Mouse (Mus musculus): Measurements from ENCODE around the gene 2310022A10Rik.
"Not testable (repeated sequence)": the region's sequence is repeated elsewhere in the genome, so short reads cannot be mapped to it uniquely, and the experiment has no call there.

2310022A10Rik gene

DNA sequence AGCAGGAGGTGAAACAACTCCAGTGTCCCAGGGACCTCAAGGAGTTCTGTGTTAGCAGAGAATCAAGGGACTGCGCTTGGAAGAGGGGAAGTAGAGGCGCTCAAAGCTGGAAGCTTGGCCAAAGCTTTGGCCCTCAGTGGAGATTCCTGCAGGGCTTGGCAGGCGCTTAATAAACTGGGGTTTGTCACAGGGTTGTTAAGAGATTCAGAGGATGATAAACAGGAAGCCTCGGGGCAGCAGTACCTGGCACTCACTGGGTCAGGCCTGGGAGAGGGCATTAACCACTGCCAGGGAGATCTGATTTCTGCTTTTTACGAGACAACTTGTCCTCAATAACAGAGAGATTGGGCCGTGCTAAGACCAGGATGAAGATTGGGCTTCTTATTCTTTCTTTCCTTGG, 68.0 kb downstream of the 2310022A10Rik start:
- no peak for DNase-seq

DNA sequence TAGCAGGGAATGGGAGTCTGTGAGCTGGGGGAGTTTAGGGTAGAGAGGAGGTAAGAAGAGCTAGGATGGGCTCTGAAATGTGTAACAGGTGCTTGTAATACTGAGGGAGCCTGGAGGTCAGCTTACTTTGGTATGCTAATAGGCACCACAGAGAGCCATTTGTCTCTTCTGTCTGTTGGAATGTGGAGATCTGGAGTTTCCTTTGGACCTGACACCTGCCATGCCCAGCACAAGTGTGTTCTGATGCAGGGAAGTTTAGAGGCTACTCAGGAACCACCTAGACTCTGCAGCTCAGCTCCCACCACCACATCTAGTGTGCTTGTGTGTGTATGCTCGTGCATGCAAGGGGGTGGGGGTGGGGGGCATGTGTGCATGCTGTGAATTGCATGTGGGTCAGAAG, 69.2 kb downstream of the 2310022A10Rik start:
- DNase-seq = no peak

DNA sequence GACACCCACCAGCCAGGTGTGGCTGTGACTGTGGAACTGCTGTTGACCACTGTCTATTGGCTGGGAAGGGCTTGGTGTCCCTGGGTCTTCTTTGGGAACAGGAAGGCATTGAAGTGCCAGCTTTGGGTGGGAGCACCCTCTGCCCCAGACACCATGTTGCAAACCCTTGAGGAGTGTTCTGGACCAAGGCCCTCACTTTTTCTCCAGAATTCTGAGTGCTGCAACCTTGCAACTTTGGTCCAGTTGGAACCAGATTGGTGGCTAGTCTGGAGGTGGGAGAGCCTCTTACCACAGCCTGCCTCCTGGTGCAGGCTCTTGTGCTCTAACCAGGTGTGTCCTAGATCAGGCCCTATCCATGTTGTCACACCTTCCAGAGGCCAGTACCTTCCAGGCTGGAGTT, 71.9 kb downstream of the 2310022A10Rik start:
- DNase-seq = no peak

DNA sequence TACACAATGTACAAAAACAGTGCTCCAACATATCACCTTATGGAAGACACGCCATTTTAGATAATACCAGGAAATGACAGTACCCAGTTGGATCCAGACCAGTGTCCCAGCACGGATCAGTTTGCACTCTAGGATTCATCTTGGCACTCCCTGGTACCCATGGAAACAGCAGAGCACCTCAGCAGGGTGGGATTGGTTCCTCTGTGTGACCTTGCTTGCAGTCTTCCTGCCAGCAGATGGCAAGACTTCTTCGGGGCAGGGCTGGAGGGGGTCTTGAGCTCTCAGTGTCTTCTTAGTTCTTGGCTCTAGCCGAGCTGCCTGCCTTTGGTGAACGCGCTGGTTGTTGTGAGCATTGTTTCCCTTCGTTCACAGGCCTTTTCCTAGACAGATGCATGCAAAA, 74.7 kb downstream of the 2310022A10Rik start:
- DNase-seq = no peak

DNA sequence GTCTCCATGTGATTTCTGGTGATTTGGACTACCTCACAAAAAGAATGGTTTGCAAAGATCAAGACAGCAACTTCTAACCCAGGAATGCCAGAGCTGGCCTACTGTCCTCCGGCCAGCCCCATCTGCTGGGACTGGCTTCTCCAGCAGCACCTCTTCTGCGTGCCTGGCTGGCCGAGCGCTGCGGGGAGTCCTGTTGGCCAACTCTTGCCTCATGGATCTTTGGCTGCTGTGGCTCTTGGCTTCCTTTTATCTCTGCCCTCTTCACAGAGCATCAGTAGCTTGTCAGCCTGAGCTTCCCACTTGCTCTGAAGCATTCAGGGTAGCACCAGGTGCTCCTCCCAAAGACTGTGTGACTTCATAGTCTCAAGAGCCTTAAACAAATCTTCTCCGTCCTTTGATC, 75.2 kb downstream of the 2310022A10Rik start:
- DNase-seq = no peak

DNA sequence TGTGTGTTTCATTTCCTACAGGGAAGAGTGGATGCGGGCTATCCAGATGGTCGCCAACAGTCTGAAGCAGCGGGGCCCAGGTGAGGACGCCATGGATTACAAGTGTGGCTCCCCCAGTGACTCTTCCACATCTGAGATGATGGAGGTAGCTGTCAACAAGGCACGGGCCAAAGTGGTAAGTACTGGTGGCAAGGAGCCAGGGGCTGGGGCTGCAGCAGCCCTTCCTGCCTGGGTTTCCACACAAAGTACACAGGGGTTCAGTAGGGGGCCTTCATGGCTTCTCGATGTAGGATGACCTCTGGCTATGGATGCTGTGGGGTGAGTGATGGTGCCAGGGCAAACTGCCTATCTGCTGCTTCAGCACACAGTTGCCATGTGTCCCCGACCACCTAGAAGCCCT, 75.8 kb downstream of the 2310022A10Rik start:
- DNase-seq = not testable (repeated sequence)

DNA sequence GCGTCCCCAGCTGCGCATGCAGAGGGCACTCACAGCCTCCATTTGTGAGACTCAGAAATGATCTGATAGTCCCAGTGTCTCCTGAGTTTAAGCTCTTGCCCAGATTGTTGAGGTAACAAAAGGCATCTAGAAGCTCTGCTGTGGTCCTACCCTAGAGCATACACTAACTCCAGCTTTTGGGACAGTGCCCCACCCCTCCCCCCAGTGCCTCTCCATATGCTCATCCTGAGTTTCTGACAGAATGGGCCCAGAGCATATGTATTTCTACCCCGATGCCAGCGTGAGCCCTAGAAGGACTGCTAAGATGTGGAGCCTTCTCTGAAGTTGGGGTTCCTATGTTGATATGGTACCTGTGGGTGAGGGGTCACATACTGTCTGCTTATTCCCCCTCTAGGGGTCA, 78.4 kb downstream of the 2310022A10Rik start:
- DNase-seq = no peak
